Mouse (Mus musculus) neural tube, embryonic 11.5 days (tissue): ENCODE data around the gene Ackr2. TPM values are rescaled to one million over a fixed set of nuclear protein-coding genes. Genes with fewer than 3 reads are reported as not detected.

ENCODE experiments used
- ATAC-seq: fragments of 200-750 bp; cut with Nextera tagmentation; 2 replicates; pipeline ENCODE4 v1.8.0; 2017; ENCODE audit warnings: moderate number of reproducible peaks, mild to moderate bottlenecking, moderate TSS enrichment, moderate library complexity; ENCODE audit not compliant: insufficient read depth, low FRiP score, low TSS enrichment
- DNase-seq: peaks from one replicate; pipeline ENCODE4 v3.0.0-alpha.2; 2015; ENCODE audit warnings: low spot score
- H3K27ac ChIP-seq: fragments of 300-500 bp; sonication (generic); 2 replicates; pipeline ENCODE4 v1.5.1; 2014; ENCODE audit warnings: low read depth, mild to moderate bottlenecking, low read length
- H3K27me3 ChIP-seq: fragments of 300-500 bp; sonication (generic); 2 replicates; pipeline ENCODE4 v1.6.1; 2014; ENCODE audit warnings: mild to moderate bottlenecking, low read length, mixed read lengths; ENCODE audit not compliant: control insufficient read depth, insufficient read depth
- H3K36me3 ChIP-seq: fragments of 300-500 bp; sonication (generic); 2 replicates; pipeline ENCODE4 v1.6.1; 2014; ENCODE audit warnings: mild to moderate bottlenecking, low read length, moderate library complexity, mixed read lengths; ENCODE audit not compliant: control insufficient read depth, insufficient read depth
- H3K4me1 ChIP-seq: fragments of 300-500 bp; sonication (generic); 2 replicates; pipeline ENCODE4 v1.6.1; 2014; ENCODE audit warnings: low read length, mixed read lengths; ENCODE audit not compliant: control insufficient read depth, insufficient read depth
- H3K4me2 ChIP-seq: fragments of 300-500 bp; sonication (generic); 2 replicates; pipeline ENCODE4 v1.6.1; 2014; ENCODE audit warnings: low read depth, mild to moderate bottlenecking, moderate library complexity
- H3K4me3 ChIP-seq: fragments of 300-500 bp; sonication (generic); 2 replicates; pipeline ENCODE4 v1.5.1; 2014; ENCODE audit warnings: low read depth, low read length
- H3K9ac ChIP-seq: fragments of 300-500 bp; sonication (generic); 2 replicates; pipeline ENCODE4 v1.6.1; 2014; ENCODE audit warnings: mild to moderate bottlenecking, low read length
- H3K9me3 ChIP-seq: fragments of 300-500 bp; sonication (generic); 2 replicates; pipeline ENCODE4 v1.6.1; 2016; ENCODE audit warnings: low read length; ENCODE audit not compliant: control insufficient read depth
- WGBS: fragments of 180-500 bp; shearing (Covaris S2); extraction: QIAGEN DNeasy Blood & Tissue Kit; methylation state at CpG from one replicate; pipeline ENCODE4 v1.1.7; 2014; 5-methylcytosine and 5-hydroxymethylcytosine counted together
- polyA plus RNA-seq: library from polyadenylated mRNA; unstranded; fragments of >200 nt; fragmentation: Nextera tagmentation; extraction: Ambion mirVana; gene quantifications from 2 replicates; pipeline ENCODE4 v1.2.1, GENCODE M21; 2014

Gene Ackr2
- polyA plus RNA-seq, 1 experiment from 2014 or later: 1.1 TPM

GRCm38 (mm10) chr9:121881301-121881700 is 16.9 kb upstream of the Ackr2 start:
- no peaks in the 10 kb centered on the region for H3K27me3 ChIP-seq
- H3K4me1 ChIP-seq: no peaks in the 10 kb centered on the region
- 81% methylated on average over 6 of the region's 6 CpGs for WGBS
- no peak overlapping the region for H3K9ac ChIP-seq
- H3K36me3 ChIP-seq: no peaks in the 10 kb centered on the region
- no peak overlapping the region for H3K27ac ChIP-seq
- no peak overlapping the region for H3K4me3 ChIP-seq
- no peaks in the 10 kb centered on the region for H3K9me3 ChIP-seq
- ATAC-seq: no peak
- no peak overlapping the region for H3K4me2 ChIP-seq
- no peak for DNase-seq

DNA sequence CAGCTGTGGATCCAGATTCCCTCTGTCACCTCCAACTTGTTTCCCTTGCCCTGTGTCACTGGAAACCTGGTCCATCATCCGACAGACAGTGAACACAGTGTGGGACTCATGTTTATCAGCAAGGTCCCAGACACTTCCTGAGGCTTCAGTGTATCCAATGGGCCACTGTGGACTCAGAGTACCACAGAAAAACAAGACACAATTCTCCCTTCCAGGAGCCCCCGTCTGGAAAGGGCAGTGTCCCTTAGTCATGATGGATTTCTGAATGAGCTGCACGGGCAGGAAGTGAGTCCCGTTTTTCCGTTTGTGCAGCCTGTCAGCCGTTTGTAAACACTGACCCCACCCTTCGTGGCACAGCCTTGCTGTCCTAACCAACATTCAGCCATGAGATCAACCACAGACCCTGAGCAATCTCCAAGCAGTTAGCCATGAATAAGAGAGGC is 16.1 kb upstream of the Ackr2 start:
- ATAC-seq: no peak
- no peaks in the 10 kb centered on the region for H3K36me3 ChIP-seq
- H3K4me2 ChIP-seq: no peak overlapping the region
- no peak for DNase-seq
- H3K4me3 ChIP-seq: no peak overlapping the region
- no peaks in the 10 kb centered on the region for H3K27me3 ChIP-seq
- no peak overlapping the region for H3K9ac ChIP-seq
- H3K4me1 ChIP-seq: no peaks in the 10 kb centered on the region
- no peak overlapping the region for H3K27ac ChIP-seq
- H3K9me3 ChIP-seq: no peaks in the 10 kb centered on the region
- 72% methylated on average over 7 of the region's 7 CpGs for WGBS

GRCm38 (mm10) chr9:121889927-121890440 is 8.2 kb upstream of the Ackr2 start:
- no peak for DNase-seq
- H3K36me3 ChIP-seq: no peaks in the 10 kb centered on the region
- ATAC-seq: no peak
- H3K4me3 ChIP-seq: no peak overlapping the region
- no peak overlapping the region for H3K27ac ChIP-seq
- no peaks in the 10 kb centered on the region for H3K27me3 ChIP-seq
- WGBS: 76% methylated on average over 4 of the region's 4 CpGs
- no peak overlapping the region for H3K9ac ChIP-seq
- no peaks in the 10 kb centered on the region for H3K9me3 ChIP-seq
- no peaks in the 10 kb centered on the region for H3K4me1 ChIP-seq
- H3K4me2 ChIP-seq: no peak overlapping the region

- Histone ChIP-seq H3K36me3 (no peaks in the 10 kb centered on the region), H3K4me2 (no peak overlapping the region), H3K27ac (no peak overlapping the region), H3K4me3 (no peak overlapping the region), H3K9ac (no peak overlapping the region), H3K4me1 (no peaks in the 10 kb centered on the region), H3K9me3 (no peaks in the 10 kb centered on the region), H3K27me3 (no peaks in the 10 kb centered on the region)
- ATAC-seq (no peak; the same call in 1 of the 2 replicates), DNase-seq (peak; percentile 52)
- 32% methylated on average over 18 of the region's 18 CpGs for WGBS
These were observed 7.7 kb upstream of the Ackr2 start for GRCm38 (mm10) chr9:121890441-121890941.

- 88% methylated on average over 9 of the region's 9 CpGs for WGBS
- Histone ChIP-seq H3K4me3 (no peak overlapping the region), H3K27me3 (no peaks in the 10 kb centered on the region), H3K9me3 (no peaks in the 10 kb centered on the region), H3K36me3 (no peaks in the 10 kb centered on the region), H3K9ac (no peak overlapping the region), H3K27ac (no peak overlapping the region), H3K4me2 (no peak overlapping the region), H3K4me1 (no peaks in the 10 kb centered on the region)
- no peak for ATAC-seq
- no peak for DNase-seq
These were observed 6.9 kb upstream of the Ackr2 start for GRCm38 (mm10) chr9:121891301-121891700.

DNA sequence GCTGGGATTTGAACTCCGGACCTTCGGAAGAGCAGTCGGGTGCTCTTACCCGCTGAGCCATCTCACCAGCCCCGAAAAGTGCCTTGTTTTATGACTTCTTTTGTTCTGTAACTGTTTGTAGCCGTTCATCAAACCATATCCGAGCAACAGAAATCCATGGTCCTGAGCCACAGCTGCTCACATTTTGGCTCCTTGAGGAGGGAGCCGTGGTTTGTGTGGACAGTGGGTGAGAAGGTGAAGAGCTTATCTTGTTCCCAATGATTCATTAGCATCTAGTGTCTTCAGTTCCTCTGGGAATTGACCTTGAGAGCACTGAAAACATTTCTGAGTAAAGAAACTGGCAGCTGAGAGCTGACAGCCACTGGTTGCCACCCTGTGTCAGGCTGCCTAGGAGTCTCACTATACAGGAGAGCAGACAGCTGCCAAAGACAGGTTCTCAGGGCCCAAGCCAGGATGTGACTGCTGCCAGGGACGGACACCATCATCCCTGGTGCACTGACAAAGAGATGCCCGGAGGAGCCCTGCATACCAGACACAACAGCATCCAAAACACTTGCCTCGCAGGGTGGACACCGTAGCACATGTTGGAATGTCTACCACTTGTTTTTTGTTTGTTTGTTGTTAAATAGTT is 6.0 kb upstream of the Ackr2 start:
- DNase-seq: no peak
- H3K27ac ChIP-seq: no peak overlapping the region
- 84% methylated on average over 12 of the region's 12 CpGs for WGBS
- no peaks in the 10 kb centered on the region for H3K36me3 ChIP-seq
- H3K27me3 ChIP-seq: no peaks in the 10 kb centered on the region
- H3K4me3 ChIP-seq: no peak overlapping the region
- H3K4me2 ChIP-seq: no peak overlapping the region
- no peaks in the 10 kb centered on the region for H3K4me1 ChIP-seq
- H3K9ac ChIP-seq: no peak overlapping the region
- no peak for ATAC-seq
- no peaks in the 10 kb centered on the region for H3K9me3 ChIP-seq

DNA sequence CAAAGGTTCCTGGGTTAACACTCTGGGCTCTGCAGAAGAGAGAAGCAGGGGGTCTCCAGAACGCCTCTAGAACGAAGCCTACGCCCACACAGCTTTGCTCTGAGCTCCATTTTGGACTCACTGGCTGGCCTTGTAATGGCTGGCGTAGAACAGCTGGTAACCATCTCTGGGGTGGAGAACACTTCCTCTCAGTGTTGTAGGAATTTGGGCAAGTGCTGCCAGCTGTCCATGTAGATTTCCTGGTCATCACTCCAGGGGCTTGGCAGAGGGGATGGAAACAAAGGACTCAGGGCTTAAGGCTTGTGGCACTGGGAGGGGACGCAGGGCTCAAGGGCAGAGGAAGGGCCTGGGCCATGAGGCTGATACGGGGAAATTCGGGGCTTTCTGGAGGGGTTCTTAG is 3.7 kb upstream of the Ackr2 start:
- H3K36me3 ChIP-seq: no peaks in the 10 kb centered on the region
- H3K9ac ChIP-seq: no peak overlapping the region
- no peak overlapping the region for H3K27ac ChIP-seq
- ATAC-seq (no peak), DNase-seq (no peak)
- H3K9me3 ChIP-seq: no peaks in the 10 kb centered on the region
- no peaks in the 10 kb centered on the region for H3K4me1 ChIP-seq
- no peak overlapping the region for H3K4me3 ChIP-seq
- no peaks in the 10 kb centered on the region for H3K27me3 ChIP-seq
- H3K4me2 ChIP-seq: no peak overlapping the region
- WGBS: 89% methylated on average over 7 of the region's 7 CpGs

GRCm38 (mm10) chr9:121895392-121895993 is 2.7 kb upstream of the Ackr2 start:
- Histone ChIP-seq H3K4me2 (no peak overlapping the region), H3K27ac (no peak overlapping the region), H3K27me3 (no peaks in the 10 kb centered on the region), H3K9me3 (no peaks in the 10 kb centered on the region), H3K36me3 (no peaks in the 10 kb centered on the region), H3K4me1 (no peaks in the 10 kb centered on the region), H3K9ac (no peak overlapping the region), H3K4me3 (no peak overlapping the region)
- ATAC-seq: no peak
- no peak for DNase-seq
- WGBS: 68% methylated on average over 7 of the region's 7 CpGs

DNA sequence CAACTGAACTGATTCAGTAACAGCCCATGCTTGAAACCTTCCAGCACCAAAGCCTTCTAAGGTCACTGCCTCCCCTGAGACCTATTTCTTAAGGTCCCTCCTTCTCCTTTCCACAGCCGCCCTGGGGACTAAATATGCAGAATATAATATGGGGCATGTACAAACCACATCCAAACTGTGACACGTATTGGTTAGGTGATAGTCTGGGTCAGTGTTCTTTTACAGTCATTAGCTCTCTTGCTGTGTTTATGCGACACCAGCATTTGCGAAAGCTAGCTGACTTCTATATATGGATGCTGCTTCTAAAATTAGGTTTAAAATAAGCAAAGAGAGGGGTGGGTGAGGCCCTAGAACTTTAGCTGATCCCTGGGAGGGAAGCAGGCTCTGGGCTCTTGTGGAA is 1.3 kb upstream of the Ackr2 start:
- Histone ChIP-seq H3K4me1 (no peaks in the 10 kb centered on the region), H3K27ac (no peak overlapping the region), H3K4me3 (no peak overlapping the region), H3K4me2 (no peak overlapping the region), H3K9ac (no peak overlapping the region), H3K27me3 (no peaks in the 10 kb centered on the region), H3K36me3 (no peaks in the 10 kb centered on the region), H3K9me3 (no peaks in the 10 kb centered on the region)
- ATAC-seq (no peak), DNase-seq (no peak)
- 85% methylated on average over 4 of the region's 4 CpGs for WGBS
